Mouse (Mus musculus): ENCODE measurements at regions not wholly inside any gene's neighbourhood (a gene's known extent, or its start where the extent isn't known, plus 50 kb on each side); places are given as distances from the start of the nearest gene placed in this dataset.
A peak's percentile ranks its signal among the peaks of the same experiment; 100 is the strongest.

GRCm38 (mm10) chr4:54615886-54616285, 329.0 kb upstream of the Zfp462 start:
- ATAC-seq (replicated peaks; ENCODE audit: low FRiP score), result peak; percentile 55

GRCm38 (mm10) chr4:54624024-54624873, 320.6 kb upstream of the Zfp462 start:
- Histone ChIP-seq H3K27ac (no peak overlapping the region), H3K4me1 (no peaks in the 10 kb centered on the region), H3K36me3 (no peaks in the 10 kb centered on the region), H3K9ac (no peak overlapping the region), H3K4me2 (no peak overlapping the region), H3K4me3 (replicated peaks) (no peak overlapping the region), H3K27me3 (no peaks in the 10 kb centered on the region), H3K9me3 (replicated peaks) (no peaks in the 10 kb centered on the region)
- WGBS, result 87% methylated on average over 20 of the region's 20 CpGs
- ATAC-seq (replicated peaks; ENCODE audit: low FRiP score), result no peak

More at GRCm38 (mm10) chr4:54615886-54616285, 329.0 kb upstream of the Zfp462 start:
- Histone ChIP-seq H3K9ac (no peak overlapping the region), H3K9me3 (replicated peaks) (no peaks in the 10 kb centered on the region), H3K4me2 (no peak overlapping the region), H3K4me3 (replicated peaks) (no peak overlapping the region), H3K27me3 (no peaks in the 10 kb centered on the region), H3K27ac (0 out of 2 replicates have a peak overlapping the region, but pooled peaks have one; percentile 9), H3K36me3 (no peaks in the 10 kb centered on the region), H3K4me1 (peaks cover 9% of the 10 kb centered on the region; the same call in 1 of the 2 replicates)
- WGBS, result 11% methylated on average over 1 of the region's 1 CpGs

- Histone ChIP-seq H3K36me3 (no peaks in the 10 kb centered on the region), H3K27ac (no peak overlapping the region), H3K4me2 (no peak overlapping the region), H3K4me1 (no peaks in the 10 kb centered on the region; the same call in 1 of the 2 replicates), H3K4me3 (replicated peaks) (no peak overlapping the region), H3K9ac (no peak overlapping the region), H3K9me3 (replicated peaks) (no peaks in the 10 kb centered on the region), H3K27me3 (no peaks in the 10 kb centered on the region)
- 22% methylated on average over 3 of the region's 3 CpGs for WGBS
- ATAC-seq (replicated peaks; ENCODE audit: low FRiP score), result no peak
Observed at GRCm38 (mm10) chr4:54636986-54637641, 307.7 kb upstream of the Zfp462 start.

GRCm38 (mm10) chr4:54646033-54646432, 298.8 kb upstream of the Zfp462 start:
- 81% methylated on average over 11 of the region's 11 CpGs for WGBS
- Histone ChIP-seq H3K9me3 (replicated peaks) (no peaks in the 10 kb centered on the region), H3K4me3 (replicated peaks) (no peak overlapping the region), H3K27ac (no peak overlapping the region), H3K4me1 (no peaks in the 10 kb centered on the region), H3K36me3 (no peaks in the 10 kb centered on the region), H3K27me3 (no peaks in the 10 kb centered on the region), H3K4me2 (no peak overlapping the region), H3K9ac (no peak overlapping the region)
- no peak for ATAC-seq (replicated peaks; ENCODE audit: low FRiP score)

- no peak for ATAC-seq (replicated peaks; ENCODE audit: low FRiP score)
- Histone ChIP-seq H3K9me3 (replicated peaks) (no peaks in the 10 kb centered on the region), H3K4me2 (no peak overlapping the region), H3K4me1 (no peaks in the 10 kb centered on the region), H3K4me3 (replicated peaks) (no peak overlapping the region), H3K27ac (no peak overlapping the region), H3K36me3 (no peaks in the 10 kb centered on the region), H3K9ac (no peak overlapping the region), H3K27me3 (no peaks in the 10 kb centered on the region)
- 77% methylated on average over 8 of the region's 8 CpGs for WGBS
Observed at GRCm38 (mm10) chr4:54646459-54646858, 298.4 kb upstream of the Zfp462 start.

GRCm38 (mm10) chr4:54648254-54648653, 296.6 kb upstream of the Zfp462 start:
- no peak for ATAC-seq (replicated peaks; ENCODE audit: low FRiP score)
- WGBS, result 69% methylated on average over 4 of the region's 4 CpGs

GRCm38 (mm10) chr4:54651646-54652110, 293.2 kb upstream of the Zfp462 start:
- no peak for ATAC-seq (replicated peaks; ENCODE audit: low FRiP score)
- Histone ChIP-seq H3K4me3 (replicated peaks) (no peak overlapping the region), H3K4me1 (no peaks in the 10 kb centered on the region), H3K27ac (no peak overlapping the region), H3K9ac (no peak overlapping the region), H3K9me3 (replicated peaks) (no peaks in the 10 kb centered on the region), H3K36me3 (no peaks in the 10 kb centered on the region), H3K27me3 (no peaks in the 10 kb centered on the region), H3K4me2 (no peak overlapping the region)

More at GRCm38 (mm10) chr4:54648254-54648653, 296.6 kb upstream of the Zfp462 start:
- Histone ChIP-seq H3K4me2 (no peak overlapping the region), H3K4me1 (no peaks in the 10 kb centered on the region), H3K27ac (no peak overlapping the region), H3K9ac (no peak overlapping the region), H3K4me3 (replicated peaks) (no peak overlapping the region), H3K9me3 (replicated peaks) (no peaks in the 10 kb centered on the region), H3K36me3 (no peaks in the 10 kb centered on the region), H3K27me3 (no peaks in the 10 kb centered on the region)

- Histone ChIP-seq H3K4me3 (replicated peaks) (no peak overlapping the region), H3K4me1 (no peaks in the 10 kb centered on the region), H3K9ac (no peak overlapping the region), H3K4me2 (no peak overlapping the region), H3K9me3 (replicated peaks) (no peaks in the 10 kb centered on the region), H3K36me3 (no peaks in the 10 kb centered on the region), H3K27ac (no peak overlapping the region), H3K27me3 (no peaks in the 10 kb centered on the region)
- WGBS, result 49% methylated on average over 11 of the region's 11 CpGs
- no peak for ATAC-seq (replicated peaks; ENCODE audit: low FRiP score)
Observed at GRCm38 (mm10) chr4:54652111-54653021, 292.5 kb upstream of the Zfp462 start.

- H3K27me3 ChIP-seq, result no peaks in the 10 kb centered on the region
- ATAC-seq (replicated peaks; ENCODE audit: low FRiP score), result no peak
Observed at GRCm38 (mm10) chr4:54653097-54653776, 291.6 kb upstream of the Zfp462 start.

More at GRCm38 (mm10) chr4:54653097-54653776, 291.6 kb upstream of the Zfp462 start:
- H3K4me1 ChIP-seq, result no peaks in the 10 kb centered on the region
- no peak overlapping the region for H3K4me3 ChIP-seq (replicated peaks)
- H3K9ac ChIP-seq, result no peak overlapping the region
- no peak overlapping the region for H3K4me2 ChIP-seq
- no peaks in the 10 kb centered on the region for H3K9me3 ChIP-seq (replicated peaks)
- H3K36me3 ChIP-seq, result no peaks in the 10 kb centered on the region
- WGBS, result 70% methylated on average over 10 of the region's 10 CpGs
- H3K27ac ChIP-seq, result no peak overlapping the region
